Mouse (Mus musculus) lung, embryonic 15.5 days (tissue): ENCODE results near the gene Txn2. TPM values are rescaled to one million over a fixed set of nuclear protein-coding genes. Genes with fewer than 3 reads are reported as not detected.

Experiments
- ATAC-seq: fragments of 200-750 bp; cut with Nextera tagmentation; 2 replicates; pipeline ENCODE4 v1.8.0; 2017; ENCODE audit warnings: moderate number of reproducible peaks, borderline replicate concordance; ENCODE audit not compliant: low FRiP score, low TSS enrichment; ENCODE audit errors: extremely low read depth
- H3K27ac ChIP-seq: fragments of 300-500 bp; sonication (generic); 2 replicates; pipeline ENCODE4 v1.5.1; 2015; ENCODE audit warnings: moderate library complexity, mild to moderate bottlenecking, inconsistent platforms
- H3K27me3 ChIP-seq: fragments of 300-500 bp; sonication (generic); 2 replicates; pipeline ENCODE4 v1.6.1; 2015; ENCODE audit warnings: inconsistent platforms
- H3K36me3 ChIP-seq: fragments of 300-500 bp; sonication (generic); 2 replicates; pipeline ENCODE4 v1.6.1; 2015; ENCODE audit warnings: inconsistent platforms
- H3K4me1 ChIP-seq: fragments of 300-500 bp; sonication (generic); 2 replicates; pipeline ENCODE4 v1.6.1; 2015; ENCODE audit warnings: inconsistent platforms
- H3K4me2 ChIP-seq: fragments of 300-500 bp; sonication (generic); 2 replicates; pipeline ENCODE4 v1.6.1; 2015; ENCODE audit warnings: inconsistent platforms, mild to moderate bottlenecking, moderate library complexity
- H3K4me3 ChIP-seq: fragments of 300-500 bp; sonication (generic); 2 replicates; pipeline ENCODE4 v1.5.1; 2015; ENCODE audit warnings: mild to moderate bottlenecking, inconsistent platforms
- H3K9ac ChIP-seq: fragments of 300-500 bp; sonication (generic); 2 replicates; pipeline ENCODE4 v1.6.1; 2015; ENCODE audit warnings: inconsistent platforms
- H3K9me3 ChIP-seq: fragments of 300-500 bp; sonication (generic); 2 replicates; pipeline ENCODE4 v1.6.1; 2016; ENCODE audit warnings: inconsistent platforms
- WGBS: fragments of 180-500 bp; shearing (Covaris S2); methylation state at CpG from one replicate; pipeline ENCODE4 v1.1.7; 2015; 5-methylcytosine and 5-hydroxymethylcytosine counted together
- polyA plus RNA-seq: library from polyadenylated mRNA; unstranded; fragments of >200 nt; fragmentation: Nextera tagmentation; extraction: Ambion mirVana; gene quantifications from 2 replicates; pipeline ENCODE4 v1.2.1, GENCODE M21; 2015

Txn2 gene
- polyA plus RNA-seq, 1 experiment from 2014 or later, result 207 TPM

GRCm38 (mm10) chr15:77904363-77904892 is 24.4 kb downstream of the Txn2 start:
- Histone ChIP-seq H3K4me2 (peak overlapping the region; percentile 58; the same call in 1 of the 2 replicates), H3K4me3 (no peak overlapping the region), H3K27me3 (no peaks in the 10 kb centered on the region), H3K36me3 (no peaks in the 10 kb centered on the region), H3K9me3 (no peaks in the 10 kb centered on the region), H3K9ac (no peak overlapping the region), H3K27ac (peak overlapping the region; percentile 92), H3K4me1 (peaks cover 56% of the 10 kb centered on the region)
- 23% methylated on average over 12 of the region's 12 CpGs for WGBS
- ATAC-seq, result no peak

GRCm38 (mm10) chr15:77903176-77903575 is 25.6 kb downstream of the Txn2 start:
- H3K9me3 ChIP-seq, result no peaks in the 10 kb centered on the region
- H3K4me3 ChIP-seq, result no peak overlapping the region
- no peak overlapping the region for H3K4me2 ChIP-seq
- H3K4me1 ChIP-seq, result peaks cover 50% of the 10 kb centered on the region
- H3K27ac ChIP-seq, result peak overlapping the region; percentile 42
- no peaks in the 10 kb centered on the region for H3K27me3 ChIP-seq
- 0 out of 2 replicates have a peak overlapping the region, but pooled peaks have one; percentile 7 for H3K9ac ChIP-seq
- no peak for ATAC-seq
- H3K36me3 ChIP-seq, result no peaks in the 10 kb centered on the region
- 45% methylated on average over 5 of the region's 5 CpGs for WGBS

- 78% methylated on average over 13 of the region's 14 CpGs for WGBS
- Histone ChIP-seq H3K4me1 (peaks cover 22% of the 10 kb centered on the region), H3K36me3 (no peaks in the 10 kb centered on the region), H3K27ac (no peak overlapping the region), H3K27me3 (no peaks in the 10 kb centered on the region), H3K9ac (no peak overlapping the region), H3K9me3 (no peaks in the 10 kb centered on the region), H3K4me3 (no peak overlapping the region), H3K4me2 (no peak overlapping the region)
- ATAC-seq, result no peak
These were observed 33.9 kb downstream of the Txn2 start for GRCm38 (mm10) chr15:77894926-77895325.

- 45% methylated on average over 10 of the region's 10 CpGs for WGBS
- no peak overlapping the region for H3K4me2 ChIP-seq
- no peak overlapping the region for H3K9ac ChIP-seq
- ATAC-seq, result peak; percentile 66
- no peak overlapping the region for H3K4me3 ChIP-seq
- no peaks in the 10 kb centered on the region for H3K9me3 ChIP-seq
- peaks cover 27% of the 10 kb centered on the region for H3K4me1 ChIP-seq
- H3K27me3 ChIP-seq, result no peaks in the 10 kb centered on the region
- no peaks in the 10 kb centered on the region for H3K36me3 ChIP-seq
- H3K27ac ChIP-seq, result peak overlapping the region; percentile 81
These were observed 35.5 kb downstream of the Txn2 start for GRCm38 (mm10) chr15:77893292-77893691.

- no peaks in the 10 kb centered on the region for H3K27me3 ChIP-seq
- no peak overlapping the region for H3K4me2 ChIP-seq
- no peak for ATAC-seq
- no peak overlapping the region for H3K9ac ChIP-seq
- peak overlapping the region; percentile 81 for H3K27ac ChIP-seq
- no peaks in the 10 kb centered on the region for H3K36me3 ChIP-seq
- WGBS, result 60% methylated on average over 10 of the region's 10 CpGs
- H3K4me1 ChIP-seq, result peaks cover 30% of the 10 kb centered on the region
- no peak overlapping the region for H3K4me3 ChIP-seq
- no peaks in the 10 kb centered on the region for H3K9me3 ChIP-seq
These were observed 36.4 kb downstream of the Txn2 start for GRCm38 (mm10) chr15:77892420-77892819.

GRCm38 (mm10) chr15:77891766-77892165 is 37.0 kb downstream of the Txn2 start:
- Histone ChIP-seq H3K27me3 (no peaks in the 10 kb centered on the region), H3K27ac (0 out of 2 replicates have a peak overlapping the region, but pooled peaks have one; percentile 81), H3K9me3 (no peaks in the 10 kb centered on the region), H3K36me3 (no peaks in the 10 kb centered on the region), H3K4me2 (no peak overlapping the region), H3K9ac (no peak overlapping the region), H3K4me3 (no peak overlapping the region), H3K4me1 (peaks cover 34% of the 10 kb centered on the region)
- ATAC-seq, result no peak
- WGBS, result 59% methylated on average over 8 of the region's 8 CpGs

- Histone ChIP-seq H3K9ac (no peak overlapping the region), H3K9me3 (no peaks in the 10 kb centered on the region), H3K27ac (peak overlapping the region; percentile 44), H3K4me1 (peaks cover 37% of the 10 kb centered on the region), H3K27me3 (no peaks in the 10 kb centered on the region), H3K36me3 (no peaks in the 10 kb centered on the region), H3K4me3 (no peak overlapping the region), H3K4me2 (no peak overlapping the region)
- 31% methylated on average over 4 of the region's 4 CpGs for WGBS
- ATAC-seq, result no peak
These were observed 38.9 kb downstream of the Txn2 start for GRCm38 (mm10) chr15:77889761-77890422.

GRCm38 (mm10) chr15:77888286-77888685 is 40.5 kb downstream of the Txn2 start:
- Histone ChIP-seq H3K27me3 (no peaks in the 10 kb centered on the region), H3K9ac (no peak overlapping the region), H3K9me3 (no peaks in the 10 kb centered on the region), H3K4me3 (no peak overlapping the region), H3K27ac (no peak overlapping the region), H3K4me1 (peaks cover 40% of the 10 kb centered on the region), H3K36me3 (no peaks in the 10 kb centered on the region), H3K4me2 (no peak overlapping the region)
- no peak for ATAC-seq
- 62% methylated on average over 7 of the region's 7 CpGs for WGBS

- Histone ChIP-seq H3K27me3 (no peaks in the 10 kb centered on the region), H3K4me1 (peaks cover 43% of the 10 kb centered on the region), H3K4me2 (no peak overlapping the region), H3K4me3 (no peak overlapping the region), H3K36me3 (no peaks in the 10 kb centered on the region), H3K27ac (0 out of 2 replicates have a peak overlapping the region, but pooled peaks have one; percentile 15), H3K9me3 (no peaks in the 10 kb centered on the region), H3K9ac (no peak overlapping the region)
- 46% methylated on average over 1 of the region's 1 CpGs for whole genome bisulfite sequencing
- no peak for ATAC-seq
These were observed 41.7 kb downstream of the Txn2 start for GRCm38 (mm10) chr15:77887093-77887488.

- H3K27ac ChIP-seq, result peak overlapping the region; percentile 17; the same call in 1 of the 2 replicates
- 91% methylated on average over 4 of the region's 5 CpGs for WGBS
These were observed 42.3 kb downstream of the Txn2 start for GRCm38 (mm10) chr15:77886369-77887092.

GRCm38 (mm10) chr15:77885945-77886344 is 42.9 kb downstream of the Txn2 start:
- Histone ChIP-seq H3K4me2 (no peak overlapping the region), H3K36me3 (no peaks in the 10 kb centered on the region), H3K9ac (no peak overlapping the region), H3K27ac (peak overlapping the region; percentile 17; the same call in 1 of the 2 replicates), H3K4me3 (no peak overlapping the region), H3K27me3 (no peaks in the 10 kb centered on the region), H3K4me1 (peaks cover 45% of the 10 kb centered on the region), H3K9me3 (no peaks in the 10 kb centered on the region)
- no peak for ATAC-seq
- 73% methylated on average over 4 of the region's 4 CpGs for WGBS

More at GRCm38 (mm10) chr15:77886369-77887092, 42.3 kb downstream of the Txn2 start:
- Histone ChIP-seq H3K4me1 (peaks cover 44% of the 10 kb centered on the region), H3K4me2 (no peak overlapping the region), H3K27me3 (no peaks in the 10 kb centered on the region), H3K36me3 (no peaks in the 10 kb centered on the region), H3K9me3 (no peaks in the 10 kb centered on the region), H3K4me3 (no peak overlapping the region), H3K9ac (no peak overlapping the region)
- ATAC-seq, result no peak

- Histone ChIP-seq H3K4me1 (peaks cover 45% of the 10 kb centered on the region), H3K27me3 (no peaks in the 10 kb centered on the region), H3K36me3 (no peaks in the 10 kb centered on the region), H3K27ac (no peak overlapping the region), H3K9ac (no peak overlapping the region), H3K4me2 (no peak overlapping the region), H3K4me3 (no peak overlapping the region), H3K9me3 (no peaks in the 10 kb centered on the region)
- no peak for ATAC-seq
- 81% methylated on average over 6 of the region's 6 CpGs for WGBS
These were observed 43.6 kb downstream of the Txn2 start for GRCm38 (mm10) chr15:77885159-77885558.
